Comparison of ENCODE assay signal across 7 mouse cellular contexts in genomic region chr8:61223283-61223682, GRCm38 (mm10). TPM values are rescaled to one million over a fixed set of nuclear protein-coding genes. Genes with fewer than 3 reads are reported as not detected.
DNase-seq lines count a peak whose midpoint lies in the region; ATAC-seq lines count a peak whose summit lies in the region.

No protein-coding gene starts in this region.

- H3K9ac ChIP-seq in lung, embryonic 15.5 days: peak overlapping the region; percentile 63
- H3K9ac ChIP-seq in limb, embryonic 11.5 days (ENCODE audit: low read length): peak overlapping the region; percentile 84; the same call in 1 of the 2 replicates
- H3K9ac ChIP-seq in stomach, embryonic 14.5 days (replicated peaks; ENCODE audit: low read depth, low read length): peak overlapping the region; percentile 74; the same call in 1 of the 2 replicates

- peak overlapping the region; percentile 60 for H3K4me3 ChIP-seq in lung, embryonic 15.5 days
- peak overlapping the region; percentile 87 for H3K4me3 ChIP-seq in forebrain, embryonic 10.5 days
- peak overlapping the region; percentile 78 for H3K4me3 ChIP-seq in limb, embryonic 11.5 days (ENCODE audit: low read depth, low read length)
- H3K4me3 ChIP-seq in stomach, embryonic 14.5 days (ENCODE audit: low read depth, low read length): peak overlapping the region; percentile 74

- H3K27me3 ChIP-seq in lung, embryonic 15.5 days: no peaks in the 10 kb centered on the region
- H3K27me3 ChIP-seq in forebrain, embryonic 10.5 days (ENCODE audit: poor library complexity, severe bottlenecking): 0 out of 2 replicates have a peak, but pooled peaks cover 12% of the 10 kb centered on the region
- no peaks in the 10 kb centered on the region for H3K27me3 ChIP-seq in limb, embryonic 11.5 days (ENCODE audit: control insufficient read depth, insufficient read depth, low read length)
- H3K27me3 ChIP-seq in stomach, embryonic 14.5 days (ENCODE audit: control insufficient read depth, insufficient read depth, low read length): no peaks in the 10 kb centered on the region

- H3K27ac ChIP-seq in lung, embryonic 15.5 days: peak overlapping the region; percentile 88
- peak overlapping the region; percentile 97 for H3K27ac ChIP-seq in forebrain, embryonic 10.5 days
- H3K27ac ChIP-seq in limb, embryonic 11.5 days (replicated peaks; ENCODE audit: low read depth, low read length): no peak overlapping the region
- peak overlapping the region; percentile 83 for H3K27ac ChIP-seq in stomach, embryonic 14.5 days (ENCODE audit: low read length)

- no peaks in the 10 kb centered on the region for H3K36me3 ChIP-seq in lung, embryonic 15.5 days
- H3K36me3 ChIP-seq in forebrain, embryonic 10.5 days (replicated peaks): peaks cover 17% of the 10 kb centered on the region
- no peaks in the 10 kb centered on the region for H3K36me3 ChIP-seq in limb, embryonic 11.5 days (ENCODE audit: control insufficient read depth, insufficient read depth, low read length)
- 0 out of 2 replicates have a peak, but pooled peaks cover 3% of the 10 kb centered on the region for H3K36me3 ChIP-seq in stomach, embryonic 14.5 days (ENCODE audit: control insufficient read depth, insufficient read depth, low read length)

- H3K9me3 ChIP-seq in lung, embryonic 15.5 days: no peaks in the 10 kb centered on the region
- no peaks in the 10 kb centered on the region for H3K9me3 ChIP-seq in forebrain, embryonic 10.5 days
- H3K9me3 ChIP-seq in limb, embryonic 11.5 days (ENCODE audit: control insufficient read depth, low read length): no peaks in the 10 kb centered on the region
- H3K9me3 ChIP-seq in stomach, embryonic 14.5 days (ENCODE audit: control insufficient read depth, low read depth, low read length): no peaks in the 10 kb centered on the region

- WGBS in lung, embryonic 15.5 days: 15% methylated on average over 5 of the region's 5 CpGs
- 21% methylated on average over 5 of the region's 5 CpGs for WGBS in forebrain, embryonic 10.5 days
- WGBS in limb, embryonic 11.5 days: 18% methylated on average over 5 of the region's 5 CpGs
- WGBS in stomach, embryonic 14.5 days: 23% methylated on average over 5 of the region's 5 CpGs

- H3K4me2 ChIP-seq in lung, embryonic 15.5 days: peak overlapping the region; percentile 81
- H3K4me2 ChIP-seq in limb, embryonic 11.5 days (ENCODE audit: low read depth, severe bottlenecking): peak overlapping the region; percentile 59
- H3K4me2 ChIP-seq in stomach, embryonic 14.5 days (replicated peaks; ENCODE audit: low read depth, low read length): peak overlapping the region; percentile 70

- no peak for ATAC-seq in lung, embryonic 15.5 days (ENCODE audit: borderline replicate concordance, extremely low read depth, low FRiP score, low TSS enrichment)
- no peak for ATAC-seq in limb, embryonic 11.5 days (ENCODE audit: insufficient number of reproducible peaks, low FRiP score, low TSS enrichment, low read depth)
- ATAC-seq in stomach, embryonic 14.5 days (ENCODE audit: insufficient number of reproducible peaks, insufficient read depth, low FRiP score, low read depth): no peak

- peaks cover 49% of the 10 kb centered on the region for H3K4me1 ChIP-seq in lung, embryonic 15.5 days
- peaks cover 51% of the 10 kb centered on the region for H3K4me1 ChIP-seq in forebrain, embryonic 10.5 days
- H3K4me1 ChIP-seq in limb, embryonic 11.5 days (ENCODE audit: control insufficient read depth, insufficient read depth, low read length): peaks cover 4% of the 10 kb centered on the region
- H3K4me1 ChIP-seq in stomach, embryonic 14.5 days (ENCODE audit: control insufficient read depth, insufficient read depth, low read length): peaks cover 13% of the 10 kb centered on the region; the same call in 1 of the 2 replicates

- DNase-seq in lung, postnatal 36 days: no peak
- no peak for DNase-seq in forebrain, embryonic 10.5 days (ENCODE audit: extremely low spot score, low spot score)
- DNase-seq in limb, embryonic 11.5 days (ENCODE audit: low spot score): no peak
- DNase-seq in embryo, embryonic 9.5 days (ENCODE audit: extremely low spot score): no peak
- DNase-seq in layer of hippocampus, adult 11-12 months (ENCODE audit: low spot score): no peak

RNA-seq across cellular contexts. Expression of gene Sh3rf1, which starts 0.4 kb away (rescaled TPM):
- polyA plus RNA-seq in lung, embryonic 15.5 days (2015; fragmentation: Nextera tagmentation; extraction: Ambion mirVana): 15.8 and 16.8 TPM in 2 replicates
- polyA plus RNA-seq in forebrain, embryonic 10.5 days (2016; fragmentation: Nextera tagmentation; extraction: Ambion mirVana): 18.1 and 18.2 TPM in 2 replicates
- 8.6 and 9.3 TPM in 2 replicates for polyA plus RNA-seq in limb, embryonic 11.5 days (2014; fragmentation: Nextera tagmentation; extraction: Ambion mirVana)
- 14.5 and 15.5 TPM in 2 replicates for polyA plus RNA-seq in stomach, embryonic 14.5 days (2014; fragmentation: Nextera tagmentation; extraction: Ambion mirVana)
